Mouse (Mus musculus) intestine, embryonic 15.5 days (tissue): Measurements from ENCODE around the gene Nrip3. TPM values are rescaled to one million over a fixed set of nuclear protein-coding genes. Genes with fewer than 3 reads are reported as not detected.

Source experiments
- ATAC-seq: fragments of 200-750 bp; cut with Nextera tagmentation; 2 replicates; pipeline ENCODE4 v1.8.0; 2017; ENCODE audit warnings: moderate TSS enrichment, moderate library complexity
- H3K27ac ChIP-seq: fragments of 300-500 bp; sonication (generic); 2 replicates; pipeline ENCODE4 v1.5.1; 2015; ENCODE audit warnings: mild to moderate bottlenecking, inconsistent platforms
- H3K27me3 ChIP-seq: fragments of 300-500 bp; sonication (generic); replicated peaks from 2 replicates; pipeline ENCODE4 v1.6.1; 2015; ENCODE audit warnings: inconsistent platforms
- H3K36me3 ChIP-seq: fragments of 300-500 bp; sonication (generic); 2 replicates; pipeline ENCODE4 v1.6.1; 2015; ENCODE audit warnings: inconsistent platforms
- H3K4me1 ChIP-seq: fragments of 300-500 bp; sonication (generic); replicated peaks from 2 replicates; pipeline ENCODE4 v1.6.1; 2015; ENCODE audit warnings: inconsistent platforms
- H3K4me2 ChIP-seq: fragments of 300-500 bp; sonication (generic); replicated peaks from 2 replicates; pipeline ENCODE4 v1.6.1; 2015; ENCODE audit warnings: mild to moderate bottlenecking, inconsistent platforms
- H3K4me3 ChIP-seq: fragments of 300-500 bp; sonication (generic); replicated peaks from 2 replicates; pipeline ENCODE4 v1.5.1; 2015; ENCODE audit warnings: inconsistent platforms
- H3K9ac ChIP-seq: fragments of 300-500 bp; sonication (generic); 2 replicates; pipeline ENCODE4 v1.6.1; 2015; ENCODE audit warnings: inconsistent platforms
- H3K9me3 ChIP-seq: fragments of 300-500 bp; sonication (generic); 2 replicates; pipeline ENCODE4 v1.6.1; 2016; ENCODE audit warnings: inconsistent platforms
- WGBS: fragments of 180-500 bp; shearing (Covaris S2); methylation state at CpG from one replicate; pipeline ENCODE4 v1.1.7; 2015; 5-methylcytosine and 5-hydroxymethylcytosine counted together
- polyA plus RNA-seq: library from polyadenylated mRNA; unstranded; fragments of >200 nt; fragmentation: Nextera tagmentation; extraction: Ambion mirVana; gene quantifications from 2 replicates; pipeline ENCODE4 v1.2.1, GENCODE M21; 2015

Nrip3 gene
- polyA plus RNA-seq, 1 experiment from 2014 or later, result 0.36 TPM

GRCm38 (mm10) chr7:109799168-109799567 lies 17.3 kb upstream of the Nrip3 start:
- no peaks in the 10 kb centered on the region for H3K4me1 ChIP-seq
- no peaks in the 10 kb centered on the region for H3K9me3 ChIP-seq
- ATAC-seq, result no peak
- no peak overlapping the region for H3K4me2 ChIP-seq
- H3K36me3 ChIP-seq, result no peaks in the 10 kb centered on the region
- no peak overlapping the region for H3K4me3 ChIP-seq
- H3K9ac ChIP-seq, result no peak overlapping the region
- 67% methylated on average over 11 of the region's 11 CpGs for WGBS
- no peaks in the 10 kb centered on the region for H3K27me3 ChIP-seq
- H3K27ac ChIP-seq, result no peak overlapping the region

GRCm38 (mm10) chr7:109795564-109795963 lies 13.7 kb upstream of the Nrip3 start:
- WGBS, result 51% methylated on average over 5 of the region's 5 CpGs
- H3K27ac ChIP-seq, result no peak overlapping the region
- no peak for ATAC-seq

GRCm38 (mm10) chr7:109794556-109794955 lies 12.7 kb upstream of the Nrip3 start:
- no peak for ATAC-seq
- H3K36me3 ChIP-seq, result no peaks in the 10 kb centered on the region
- no peak overlapping the region for H3K9ac ChIP-seq

More at GRCm38 (mm10) chr7:109795564-109795963, 13.7 kb upstream of the Nrip3 start:
- Histone ChIP-seq H3K4me2 (no peak overlapping the region), H3K4me3 (no peak overlapping the region), H3K9me3 (no peaks in the 10 kb centered on the region), H3K4me1 (no peaks in the 10 kb centered on the region), H3K9ac (no peak overlapping the region), H3K36me3 (no peaks in the 10 kb centered on the region), H3K27me3 (no peaks in the 10 kb centered on the region)

GRCm38 (mm10) chr7:109792759-109793158 lies 10.9 kb upstream of the Nrip3 start:
- H3K27me3 ChIP-seq, result no peaks in the 10 kb centered on the region
- no peak overlapping the region for H3K4me2 ChIP-seq
- no peak overlapping the region for H3K4me3 ChIP-seq
- H3K36me3 ChIP-seq, result no peaks in the 10 kb centered on the region
- 79% methylated on average over 2 of the region's 2 CpGs for WGBS
- H3K27ac ChIP-seq, result no peak overlapping the region
- 0 out of 2 replicates have a peak, but pooled peaks have one; percentile 45 for ATAC-seq
- no peak overlapping the region for H3K9ac ChIP-seq
- no peaks in the 10 kb centered on the region for H3K9me3 ChIP-seq
- no peaks in the 10 kb centered on the region for H3K4me1 ChIP-seq

More at GRCm38 (mm10) chr7:109794556-109794955, 12.7 kb upstream of the Nrip3 start:
- WGBS, result 75% methylated on average over 2 of the region's 2 CpGs
- Histone ChIP-seq H3K4me1 (no peaks in the 10 kb centered on the region), H3K9me3 (no peaks in the 10 kb centered on the region), H3K4me2 (no peak overlapping the region), H3K27me3 (no peaks in the 10 kb centered on the region), H3K4me3 (no peak overlapping the region), H3K27ac (no peak overlapping the region)

GRCm38 (mm10) chr7:109790818-109791217 lies 9.0 kb upstream of the Nrip3 start:
- no peak overlapping the region for H3K27ac ChIP-seq
- no peaks in the 10 kb centered on the region for H3K36me3 ChIP-seq
- H3K9ac ChIP-seq, result no peak overlapping the region
- H3K4me3 ChIP-seq, result no peak overlapping the region
- no peak for ATAC-seq
- no peak overlapping the region for H3K4me2 ChIP-seq
- H3K9me3 ChIP-seq, result no peaks in the 10 kb centered on the region
- no peaks in the 10 kb centered on the region for H3K27me3 ChIP-seq
- WGBS, result 61% methylated on average over 3 of the region's 3 CpGs
- H3K4me1 ChIP-seq, result no peaks in the 10 kb centered on the region

GRCm38 (mm10) chr7:109787860-109788259 lies 6.0 kb upstream of the Nrip3 start:
- no peak for ATAC-seq
- 80% methylated on average over 2 of the region's 2 CpGs for WGBS
- Histone ChIP-seq H3K4me3 (no peak overlapping the region), H3K27ac (no peak overlapping the region), H3K27me3 (peaks cover 7% of the 10 kb centered on the region; the same call in 1 of the 2 replicates), H3K4me2 (no peak overlapping the region), H3K9ac (no peak overlapping the region), H3K4me1 (no peaks in the 10 kb centered on the region), H3K36me3 (no peaks in the 10 kb centered on the region), H3K9me3 (no peaks in the 10 kb centered on the region)

- no peaks in the 10 kb centered on the region for H3K36me3 ChIP-seq
- 44% methylated on average over 7 of the region's 7 CpGs for WGBS
- H3K9me3 ChIP-seq, result no peaks in the 10 kb centered on the region
- ATAC-seq, result no peak
- no peak overlapping the region for H3K27ac ChIP-seq
- H3K9ac ChIP-seq, result no peak overlapping the region
- H3K27me3 ChIP-seq, result peaks cover 32% of the 10 kb centered on the region
- H3K4me2 ChIP-seq, result no peak overlapping the region
- H3K4me3 ChIP-seq, result no peak overlapping the region
- peaks cover 12% of the 10 kb centered on the region for H3K4me1 ChIP-seq
Measured at GRCm38 (mm10) chr7:109783281-109783680, 1.5 kb upstream of the Nrip3 start.

- peak overlapping the region; percentile 98 for H3K4me2 ChIP-seq
- H3K4me3 ChIP-seq, result peak overlapping the region; percentile 47
- H3K9ac ChIP-seq, result peak overlapping the region; percentile 24
- H3K9me3 ChIP-seq, result no peaks in the 10 kb centered on the region
- H3K27ac ChIP-seq, result no peak overlapping the region
- under 1% methylated on average over 24 of the region's 24 CpGs for WGBS
- peaks cover 12% of the 10 kb centered on the region for H3K4me1 ChIP-seq
- H3K36me3 ChIP-seq, result no peaks in the 10 kb centered on the region
- ATAC-seq, result peak; percentile 72
- H3K27me3 ChIP-seq, result peaks cover 32% of the 10 kb centered on the region
Measured at GRCm38 (mm10) chr7:109781087-109781469, 747 bp downstream of the Nrip3 start.

GRCm38 (mm10) chr7:109772251-109772650 lies 9.6 kb downstream of the Nrip3 start:
- no peak for ATAC-seq
- H3K4me3 ChIP-seq, result no peak overlapping the region
- H3K36me3 ChIP-seq, result no peaks in the 10 kb centered on the region
- H3K9me3 ChIP-seq, result no peaks in the 10 kb centered on the region
- H3K27me3 ChIP-seq, result no peaks in the 10 kb centered on the region
- H3K9ac ChIP-seq, result no peak overlapping the region
- no peaks in the 10 kb centered on the region for H3K4me1 ChIP-seq
- H3K4me2 ChIP-seq, result no peak overlapping the region
- no peak overlapping the region for H3K27ac ChIP-seq

GRCm38 (mm10) chr7:109768699-109769383 lies 13.0 kb downstream of the Nrip3 start:
- Histone ChIP-seq H3K4me3 (no peak overlapping the region), H3K36me3 (no peaks in the 10 kb centered on the region), H3K4me2 (no peak overlapping the region), H3K9me3 (no peaks in the 10 kb centered on the region), H3K4me1 (no peaks in the 10 kb centered on the region), H3K27me3 (no peaks in the 10 kb centered on the region), H3K27ac (no peak overlapping the region), H3K9ac (no peak overlapping the region)
- 55% methylated on average over 2 of the region's 2 CpGs for WGBS
- ATAC-seq, result no peak

GRCm38 (mm10) chr7:109767575-109768350 lies 14.1 kb downstream of the Nrip3 start:
- 83% methylated on average over 7 of the region's 7 CpGs for WGBS
- no peak for ATAC-seq
- H3K27me3 ChIP-seq, result no peaks in the 10 kb centered on the region
- H3K4me2 ChIP-seq, result no peak overlapping the region
- no peak overlapping the region for H3K27ac ChIP-seq
- H3K4me1 ChIP-seq, result no peaks in the 10 kb centered on the region
- no peak overlapping the region for H3K4me3 ChIP-seq
- H3K9me3 ChIP-seq, result no peaks in the 10 kb centered on the region
- no peak overlapping the region for H3K9ac ChIP-seq
- H3K36me3 ChIP-seq, result no peaks in the 10 kb centered on the region

- Histone ChIP-seq H3K9me3 (no peaks in the 10 kb centered on the region), H3K4me1 (no peaks in the 10 kb centered on the region), H3K4me3 (no peak overlapping the region), H3K36me3 (no peaks in the 10 kb centered on the region), H3K27ac (no peak overlapping the region), H3K4me2 (no peak overlapping the region), H3K27me3 (no peaks in the 10 kb centered on the region), H3K9ac (no peak overlapping the region)
- WGBS, result 71% methylated on average over 2 of the region's 2 CpGs
- no peak for ATAC-seq
Measured at GRCm38 (mm10) chr7:109764009-109764408, 17.8 kb downstream of the Nrip3 start.
